Mouse (Mus musculus): Measurements from ENCODE around the gene Kdm5b.

GRCm38 (mm10) chr1:134558511-134558910 lies 1.5 kb upstream of the Kdm5b start:
- no peak for TF ChIP-seq CTCF (IDR thresholded peaks at IDR 0.05; ENCODE audit: extremely low read depth, insufficient read length, insufficient replicate concordance, low read depth, low read length)
- TF ChIP-seq POLR2A (IDR thresholded peaks at IDR 0.05; ENCODE audit: low read depth, low read length) = no peak
